Mouse (Mus musculus) ES-Bruce4 (cell line): ENCODE measurements around the gene Slc25a35. TPM values are rescaled to one million over a fixed set of nuclear protein-coding genes. Genes with fewer than 3 reads are reported as not detected.
"Not testable (repeated sequence)": the region's sequence is repeated elsewhere in the genome, so short reads cannot be mapped to it uniquely, and the experiment has no call there.

ENCODE experiments used
- H3K27ac ChIP-seq: 2 replicates; pipeline ENCODE4 v1.5.1; 2012; ENCODE audit warnings: low read length, inconsistent platforms; ENCODE audit not compliant: insufficient read depth
- H3K27me3 ChIP-seq: 2 replicates; pipeline ENCODE4 v1.6.1; 2012; ENCODE audit warnings: mild to moderate bottlenecking, low read length, inconsistent platforms; ENCODE audit not compliant: control insufficient read depth, poor library complexity, insufficient read depth, severe bottlenecking
- H3K36me3 ChIP-seq: 2 replicates; pipeline ENCODE4 v1.6.1; 2012; ENCODE audit warnings: inconsistent platforms, mild to moderate bottlenecking, low read length, moderate library complexity; ENCODE audit not compliant: control insufficient read depth, poor library complexity, insufficient read depth, severe bottlenecking
- H3K4me1 ChIP-seq: one replicate; pipeline ENCODE4 v1.8.1; 2011; ENCODE audit warnings: low read length; ENCODE audit not compliant: control insufficient read depth, insufficient read depth
- H3K4me3 ChIP-seq: 2 replicates; pipeline ENCODE4 v1.5.1; 2011; ENCODE audit warnings: low read depth, mild to moderate bottlenecking, low read length
- H3K9ac ChIP-seq: 2 replicates; pipeline ENCODE4 v1.6.1; 2012; ENCODE audit warnings: low read depth, mild to moderate bottlenecking, inconsistent platforms; ENCODE audit not compliant: poor library complexity, severe bottlenecking
- H3K9me3 ChIP-seq: replicated peaks from 2 replicates; pipeline ENCODE4 v1.6.1; 2012; ENCODE audit warnings: mild to moderate bottlenecking, low read length, inconsistent platforms; ENCODE audit not compliant: control insufficient read depth, poor library complexity, insufficient read depth, severe bottlenecking
- CTCF ChIP-seq: IDR thresholded peaks from one replicate; pipeline ENCODE4 v1.8.1; 2011; ENCODE audit warnings: low read depth, low read length
- EP300 ChIP-seq: IDR thresholded peaks from 2 replicates; pipeline ENCODE4 v1.6.1; 2011; ENCODE audit warnings: low read depth, low read length; ENCODE audit not compliant: insufficient read depth
- POLR2A ChIP-seq: IDR thresholded peaks from one replicate; pipeline ENCODE4 v1.8.1; 2011; ENCODE audit warnings: low read length; ENCODE audit not compliant: insufficient read depth
- polyA plus RNA-seq: library from polyadenylated mRNA; stranded (reverse); fragments of >200 nt; gene quantifications from 2 replicates; pipeline ENCODE4 v1.2.4, GENCODE M21; 2011; ENCODE audit warnings: low read depth; ENCODE audit not compliant: missing spikeins, insufficient read depth, insufficient read length

The Slc25a35 gene
- polyA plus RNA-seq, 1 experiment: 3.4 TPM

GRCm38 (mm10) chr11:68987365-68987882 lies 19.5 kb downstream of the Slc25a35 start:
- Histone ChIP-seq H3K9me3 (no peaks in the 10 kb centered on the region), H3K36me3 (peaks cover 63% of the 10 kb centered on the region), H3K4me3 (no peak overlapping the region), H3K27me3 (no peaks in the 10 kb centered on the region), H3K27ac (no peak overlapping the region), H3K9ac (no peak overlapping the region), H3K4me1 (no peaks in the 10 kb centered on the region)
- no peak for TF ChIP-seq EP300
- no peak for TF ChIP-seq POLR2A
- TF ChIP-seq CTCF: no peak

GRCm38 (mm10) chr11:68988341-68988740 lies 20.4 kb downstream of the Slc25a35 start:
- TF ChIP-seq EP300: no peak
- no peak for TF ChIP-seq POLR2A
- no peak for TF ChIP-seq CTCF
- Histone ChIP-seq H3K9me3 (no peaks in the 10 kb centered on the region), H3K4me1 (no peaks in the 10 kb centered on the region), H3K27me3 (no peaks in the 10 kb centered on the region), H3K9ac (no peak overlapping the region), H3K27ac (no peak overlapping the region), H3K36me3 (peaks cover 72% of the 10 kb centered on the region), H3K4me3 (no peak overlapping the region)

GRCm38 (mm10) chr11:68993122-68993521 lies 25.2 kb downstream of the Slc25a35 start:
- no peaks in the 10 kb centered on the region for H3K9me3 ChIP-seq
- H3K4me3 ChIP-seq: no peak overlapping the region
- H3K27me3 ChIP-seq: no peaks in the 10 kb centered on the region
- no peaks in the 10 kb centered on the region for H3K4me1 ChIP-seq
- no peak overlapping the region for H3K27ac ChIP-seq
- H3K9ac ChIP-seq: no peak overlapping the region
- H3K36me3 ChIP-seq: peaks cover 89% of the 10 kb centered on the region
- no peak for TF ChIP-seq POLR2A
- TF ChIP-seq EP300: no peak
- TF ChIP-seq CTCF: no peak

DNA sequence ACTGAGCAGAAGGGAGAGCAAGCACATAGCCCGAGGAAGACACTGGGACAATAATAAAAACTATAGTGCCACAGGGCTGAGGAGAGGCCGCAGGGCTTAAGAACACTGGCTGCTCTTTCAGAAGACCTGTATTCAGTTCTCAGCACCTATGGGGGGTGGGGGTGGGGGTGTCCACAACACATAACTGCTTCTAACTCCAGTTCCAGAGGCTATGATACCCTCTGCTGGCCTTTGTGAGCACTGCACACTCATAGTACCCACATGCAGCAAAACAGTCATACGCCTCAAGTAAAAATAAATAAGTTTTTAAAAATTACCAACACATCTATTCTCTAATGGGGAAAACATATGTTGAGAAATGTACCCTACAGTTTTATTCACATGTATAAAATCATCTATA lies 26.4 kb downstream of the Slc25a35 start:
- Histone ChIP-seq H3K27ac (no peak overlapping the region), H3K27me3 (no peaks in the 10 kb centered on the region), H3K4me1 (no peaks in the 10 kb centered on the region), H3K4me3 (no peak overlapping the region), H3K9ac (no peak overlapping the region), H3K9me3 (no peaks in the 10 kb centered on the region), H3K36me3 (peaks cover 92% of the 10 kb centered on the region)
- TF ChIP-seq POLR2A (no peak), CTCF (no peak), EP300 (no peak)

- peaks cover 93% of the 10 kb centered on the region for H3K36me3 ChIP-seq
- H3K27me3 ChIP-seq: no peaks in the 10 kb centered on the region
- no peak overlapping the region for H3K9ac ChIP-seq
- H3K4me3 ChIP-seq: no peak overlapping the region
- TF ChIP-seq EP300 (no peak), POLR2A (no peak), CTCF (no peak)
- H3K4me1 ChIP-seq: no peaks in the 10 kb centered on the region
- H3K27ac ChIP-seq: no peak overlapping the region
- no peaks in the 10 kb centered on the region for H3K9me3 ChIP-seq
These were observed 29.1 kb downstream of the Slc25a35 start for GRCm38 (mm10) chr11:68997080-68997479.

DNA sequence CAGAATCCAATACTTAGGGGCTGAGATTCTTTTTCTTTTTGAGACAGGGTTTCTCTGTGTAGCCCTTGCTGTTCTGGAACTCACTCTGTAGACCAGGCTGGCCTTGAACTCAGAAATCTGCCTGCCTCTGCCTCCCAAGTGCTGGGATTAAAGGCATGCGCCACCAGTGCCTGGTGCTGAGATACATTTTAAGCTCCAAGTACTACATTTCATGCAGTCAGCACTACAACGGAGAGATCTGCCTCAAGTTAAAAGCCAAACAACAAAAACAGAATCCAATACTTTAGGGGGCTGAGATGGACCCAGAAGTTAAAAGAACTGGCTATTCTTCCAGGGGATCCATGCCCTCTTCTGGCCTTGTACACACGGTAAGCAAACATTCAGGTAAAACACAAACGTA lies 34.9 kb downstream of the Slc25a35 start:
- H3K27ac ChIP-seq, H3K9ac ChIP-seq, H3K27me3 ChIP-seq, H3K4me3 ChIP-seq, H3K9me3 ChIP-seq, H3K4me1 ChIP-seq: not testable (repeated sequence)
- peaks cover 86% of the 10 kb centered on the region for H3K36me3 ChIP-seq
